Mouse (Mus musculus) midbrain, embryonic 11.5 days (tissue): ENCODE measurements around the gene Trdmt1. TPM values are rescaled to one million over a fixed set of nuclear protein-coding genes. Genes with fewer than 3 reads are reported as not detected.

Experiments
- ATAC-seq: fragments of 200-750 bp; cut with Nextera tagmentation; 2 replicates; pipeline ENCODE4 v1.8.0; 2017; ENCODE audit warnings: moderate TSS enrichment, moderate library complexity; ENCODE audit not compliant: low FRiP score
- DNase-seq: peaks from one replicate; pipeline ENCODE4 v3.0.0; 2015; ENCODE audit warnings: low spot score; ENCODE audit errors: missing footprints
- H3K27ac ChIP-seq: fragments of 300-500 bp; sonication (generic); 2 replicates; pipeline ENCODE4 v1.5.1; 2014; ENCODE audit warnings: low read depth, low read length
- H3K27me3 ChIP-seq: fragments of 300-500 bp; sonication (generic); 2 replicates; pipeline ENCODE4 v1.6.1; 2014; ENCODE audit warnings: mild to moderate bottlenecking, low read length, moderate library complexity, mixed read lengths; ENCODE audit not compliant: control insufficient read depth, insufficient read depth
- H3K36me3 ChIP-seq: fragments of 300-500 bp; sonication (generic); 2 replicates; pipeline ENCODE4 v1.6.1; 2014; ENCODE audit warnings: mild to moderate bottlenecking, low read length, moderate library complexity, mixed read lengths; ENCODE audit not compliant: control insufficient read depth, insufficient read depth
- H3K4me1 ChIP-seq: fragments of 300-500 bp; sonication (generic); 2 replicates; pipeline ENCODE4 v1.6.1; 2014; ENCODE audit warnings: low read length; ENCODE audit not compliant: control insufficient read depth, insufficient read depth
- H3K4me2 ChIP-seq: fragments of 300-500 bp; sonication (generic); 2 replicates; pipeline ENCODE4 v1.6.1; 2014; ENCODE audit warnings: mild to moderate bottlenecking, moderate library complexity
- H3K4me3 ChIP-seq: fragments of 300-500 bp; sonication (generic); 2 replicates; pipeline ENCODE4 v1.5.1; 2014; ENCODE audit warnings: low read depth, low read length
- H3K9ac ChIP-seq: fragments of 300-500 bp; sonication (generic); 2 replicates; pipeline ENCODE4 v1.6.1; 2014; ENCODE audit warnings: low read length
- H3K9me3 ChIP-seq: fragments of 300-500 bp; sonication (generic); 2 replicates; pipeline ENCODE4 v1.6.1; 2016; ENCODE audit warnings: low read length; ENCODE audit not compliant: control insufficient read depth
- WGBS: fragments of 180-500 bp; shearing (Covaris S2); extraction: QIAGEN DNeasy Blood & Tissue Kit; methylation state at CpG from one replicate; pipeline ENCODE4 v1.1.7; 2014; 5-methylcytosine and 5-hydroxymethylcytosine counted together
- polyA plus RNA-seq: library from polyadenylated mRNA; unstranded; fragments of >200 nt; fragmentation: Nextera tagmentation; extraction: Ambion mirVana; gene quantifications from 2 replicates; pipeline ENCODE4 v1.2.1, GENCODE M21; 2014

Trdmt1 gene
- polyA plus RNA-seq, 1 experiment from 2014 or later: 12.7 TPM

- peak; percentile 98 for DNase-seq
- no peaks in the 10 kb centered on the region for H3K9me3 ChIP-seq
- H3K4me1 ChIP-seq: peaks cover 29% of the 10 kb centered on the region
- under 1% methylated on average over 13 of the region's 13 CpGs for WGBS
- no peak for ATAC-seq
- H3K27me3 ChIP-seq: no peaks in the 10 kb centered on the region
- H3K9ac ChIP-seq: peak overlapping the region; percentile 98
- peak overlapping the region; percentile 65 for H3K4me2 ChIP-seq
- H3K36me3 ChIP-seq: peaks cover 18% of the 10 kb centered on the region
- H3K4me3 ChIP-seq: peak overlapping the region; percentile 98
- H3K27ac ChIP-seq: peak overlapping the region; percentile 84
Observed at GRCm38 (mm10) chr2:13575287-13575801, 30.9 kb upstream of the Trdmt1 start.

GRCm38 (mm10) chr2:13574801-13575150 is 30.3 kb upstream of the Trdmt1 start:
- Histone ChIP-seq H3K36me3 (peaks cover 13% of the 10 kb centered on the region), H3K4me2 (peak overlapping the region; percentile 65), H3K27me3 (no peaks in the 10 kb centered on the region), H3K9ac (peak overlapping the region; percentile 98), H3K9me3 (no peaks in the 10 kb centered on the region), H3K4me3 (peak overlapping the region; percentile 98), H3K4me1 (peaks cover 29% of the 10 kb centered on the region), H3K27ac (peak overlapping the region; percentile 84)
- WGBS: 0% methylated on average over 21 of the region's 21 CpGs
- ATAC-seq (no peak), DNase-seq (peak; percentile 97)

- DNase-seq: peak; percentile 100
- Histone ChIP-seq H3K4me1 (peaks cover 27% of the 10 kb centered on the region), H3K9me3 (no peaks in the 10 kb centered on the region), H3K4me2 (peak overlapping the region; percentile 65), H3K9ac (peak overlapping the region; percentile 98), H3K36me3 (peaks cover 9% of the 10 kb centered on the region), H3K27ac (peak overlapping the region; percentile 84), H3K27me3 (no peaks in the 10 kb centered on the region), H3K4me3 (peak overlapping the region; percentile 98)
- under 1% methylated on average over 46 of the region's 46 CpGs for WGBS
- peak; percentile 91 for ATAC-seq
Observed at GRCm38 (mm10) chr2:13574066-13574800, 29.8 kb upstream of the Trdmt1 start.

- H3K9me3 ChIP-seq: no peaks in the 10 kb centered on the region
- peak within 1 kb of the TSS; percentile 98 for H3K9ac ChIP-seq
- H3K4me1 ChIP-seq: peaks cover 27% of the 10 kb centered on the region
- peaks cover 8% of the 10 kb centered on the region for H3K36me3 ChIP-seq
- peak within 1 kb of the TSS; percentile 98 for H3K4me3 ChIP-seq
- no peaks in the 10 kb centered on the region for H3K27me3 ChIP-seq
- peak; percentile 91 for ATAC-seq
- H3K27ac ChIP-seq: peak within 1 kb of the TSS; percentile 84
- under 1% methylated on average over 26 of the region's 26 CpGs for WGBS
- peak; percentile 99 for DNase-seq
- peak within 1 kb of the TSS; percentile 65 for H3K4me2 ChIP-seq
Observed at GRCm38 (mm10) chr2:13573408-13574065, 29.1 kb upstream of the Trdmt1 start, which contains the start of gene Vim. Vim (plus strand) TSS chr2:13573927.

- peak overlapping the region; percentile 98 for H3K9ac ChIP-seq
- DNase-seq (peak; percentile 93), ATAC-seq (peak; percentile 8)
- peaks cover 24% of the 10 kb centered on the region for H3K4me1 ChIP-seq
- H3K4me2 ChIP-seq: peak overlapping the region; percentile 65
- H3K36me3 ChIP-seq: peaks cover 5% of the 10 kb centered on the region
- peak overlapping the region; percentile 84 for H3K27ac ChIP-seq
- 3% methylated on average over 12 of the region's 12 CpGs for WGBS
- no peaks in the 10 kb centered on the region for H3K9me3 ChIP-seq
- no peaks in the 10 kb centered on the region for H3K27me3 ChIP-seq
- H3K4me3 ChIP-seq: peak overlapping the region; percentile 98
Observed at GRCm38 (mm10) chr2:13572647-13573407, 28.4 kb upstream of the Trdmt1 start.

GRCm38 (mm10) chr2:13572101-13572553 is 27.7 kb upstream of the Trdmt1 start:
- peak; percentile 91 for DNase-seq
- Histone ChIP-seq H3K9me3 (no peaks in the 10 kb centered on the region), H3K4me2 (peak overlapping the region; percentile 65), H3K27ac (peak overlapping the region; percentile 84), H3K27me3 (no peaks in the 10 kb centered on the region), H3K4me3 (no peak overlapping the region), H3K9ac (peak overlapping the region; percentile 98), H3K36me3 (peaks cover 2% of the 10 kb centered on the region), H3K4me1 (peaks cover 23% of the 10 kb centered on the region)
- 2% methylated on average over 4 of the region's 4 CpGs for WGBS
- ATAC-seq: peak; percentile 1; the same call in 1 of the 2 replicates

GRCm38 (mm10) chr2:13570122-13570521 is 25.7 kb upstream of the Trdmt1 start:
- H3K4me1 ChIP-seq: peaks cover 15% of the 10 kb centered on the region
- DNase-seq (no peak), ATAC-seq (no peak)
- no peaks in the 10 kb centered on the region for H3K27me3 ChIP-seq
- no peaks in the 10 kb centered on the region for H3K9me3 ChIP-seq
- no peak overlapping the region for H3K4me2 ChIP-seq
- H3K36me3 ChIP-seq: no peaks in the 10 kb centered on the region; the same call in 1 of the 2 replicates
- no peak overlapping the region for H3K9ac ChIP-seq
- H3K27ac ChIP-seq: no peak overlapping the region
- no peak overlapping the region for H3K4me3 ChIP-seq
- WGBS: 89% methylated on average over 2 of the region's 2 CpGs

- no peaks in the 10 kb centered on the region for H3K36me3 ChIP-seq
- no peak for ATAC-seq
- no peak overlapping the region for H3K9ac ChIP-seq
- WGBS: 85% methylated on average over 2 of the region's 2 CpGs
- no peak overlapping the region for H3K27ac ChIP-seq
- no peak overlapping the region for H3K4me2 ChIP-seq
- peaks cover 2% of the 10 kb centered on the region; the same call in 1 of the 2 replicates for H3K4me1 ChIP-seq
- H3K4me3 ChIP-seq: no peak overlapping the region
- H3K9me3 ChIP-seq: no peaks in the 10 kb centered on the region
- H3K27me3 ChIP-seq: no peaks in the 10 kb centered on the region
- DNase-seq: no peak
Observed at GRCm38 (mm10) chr2:13560396-13560795, 15.9 kb upstream of the Trdmt1 start.
